8 mouse cellular contexts compared by ENCODE assay signal in genomic region chr17:50795445-50796095, GRCm38 (mm10).
DNase-seq lines count a peak whose midpoint lies in the region; ATAC-seq and TF ChIP-seq lines count a peak whose summit lies in the region.

No protein-coding gene starts in this region.

- no peak overlapping the region for H3K4me2 ChIP-seq in hindbrain, embryonic 15.5 days

- TF ChIP-seq POLR2A in cerebellum, adult 2 months (IDR thresholded peaks at IDR 0.05; ENCODE audit: borderline replicate concordance, insufficient read depth, low read length) = no peak

- no peak overlapping the region for H3K4me3 ChIP-seq in cerebellum, adult 2 months (replicated peaks; ENCODE audit: insufficient read depth, low read depth, low read length)
- no peak overlapping the region for H3K4me3 ChIP-seq in hindbrain, embryonic 15.5 days

- peak; percentile 79 for DNase-seq in gastrocnemius, adult 18-20 months (ENCODE audit: low spot score)
- DNase-seq in gastrocnemius, postnatal 36 days = no peak
- DNase-seq in cerebellum, adult 2 months = peak; percentile 75 to 82
- DNase-seq in forelimb bud, embryonic 11.5 days (ENCODE audit: low read depth, low spot score) = peak; percentile 81
- peak; percentile 52 for DNase-seq in layer of hippocampus, adult 9-11 months
- peak; percentile 16 for DNase-seq in right cerebral cortex, postnatal 14 days

- no peak overlapping the region for H3K27ac ChIP-seq in cerebellum, adult 2 months (ENCODE audit: insufficient read depth, low read length)
- H3K27ac ChIP-seq in hindbrain, embryonic 15.5 days (replicated peaks) = no peak overlapping the region

- H3K9me3 ChIP-seq in hindbrain, embryonic 15.5 days = no peaks in the 10 kb centered on the region

- H3K27me3 ChIP-seq in cerebellum, adult 2 months (ENCODE audit: control insufficient read depth, insufficient read depth, low read length) = no peaks in the 10 kb centered on the region
- H3K27me3 ChIP-seq in hindbrain, embryonic 15.5 days = no peaks in the 10 kb centered on the region

- H3K9ac ChIP-seq in hindbrain, embryonic 15.5 days = no peak overlapping the region

- intact Hi-C loops in gastrocnemius, postnatal 36 days (cut with DNase I) = loop anchor here (2.0 to 10.0 kb wide), 4 partner anchors 171 to 861 kb away; no protein-coding TSS in a partner anchor

- no peaks in the 10 kb centered on the region for H3K36me3 ChIP-seq in hindbrain, embryonic 15.5 days

- WGBS in cerebellum, adult 2 months = 25% methylated on average over 6 of the region's 6 CpGs
- WGBS in hindbrain, embryonic 15.5 days = 69% methylated on average over 6 of the region's 6 CpGs

- peak; percentile 77 for TF ChIP-seq CTCF in cerebellum, adult 2 months (IDR thresholded peaks at IDR 0.05; ENCODE audit: borderline replicate concordance, insufficient read depth, low read depth, low read length)

- peak; percentile 93 for ATAC-seq in hindbrain, embryonic 15.5 days (ENCODE audit: low FRiP score, low read depth)
- ATAC-seq in megakaryocyte, adult 5-6 weeks (ENCODE audit: poor library complexity, severe bottlenecking) = peak; percentile 98

- no peaks in the 10 kb centered on the region for H3K4me1 ChIP-seq in cerebellum, adult 2 months (ENCODE audit: control insufficient read depth, insufficient read depth, low read length)
- H3K4me1 ChIP-seq in hindbrain, embryonic 15.5 days (replicated peaks) = no peaks in the 10 kb centered on the region

Comparison
In these comparisons a context has a peak if more than half of its experiments do, and no peak if none do; other contexts are left out.
1. DNase-seq: peak in gastrocnemius, adult 18-20 months (single experiment), cerebellum, adult 2 months (2 of 2), forelimb bud, embryonic 11.5 days (single experiment), layer of hippocampus, adult 9-11 months (single experiment) and right cerebral cortex, postnatal 14 days (single experiment); none in gastrocnemius, postnatal 36 days (0 of 2).